Mouse (Mus musculus) CH12.LX (cell line): ENCODE data around the gene BC005624. TPM values are rescaled to one million over a fixed set of nuclear protein-coding genes. Genes with fewer than 3 reads are reported as not detected.

Experiments
- DNase-seq: peaks from one replicate; pipeline ENCODE4 v3.0.0-alpha.2; 2013; ENCODE audit errors: extremely low read depth
- H3K27ac ChIP-seq: 2 replicates; pipeline ENCODE4 v1.5.1; 2012; ENCODE audit warnings: low read depth, mild to moderate bottlenecking, control low read depth, moderate library complexity; ENCODE audit not compliant: insufficient read depth
- H3K27me3 ChIP-seq: replicated peaks from 2 replicates; pipeline ENCODE3; 2012; ENCODE audit warnings: inconsistent platforms
- H3K36me3 ChIP-seq, 2 experiments: replicated peaks in 1 of 2; 2 replicates each; pipeline versions ENCODE3 to v1.6.1; 2012; ENCODE audit warnings: inconsistent platforms in 1 of 2, low read length in 1 of 2, mild to moderate bottlenecking in 1 of 2, mixed read lengths in 1 of 2, moderate library complexity in 1 of 2; ENCODE audit not compliant: control insufficient read depth in 1 of 2, insufficient read depth in 1 of 2
- H3K4me1 ChIP-seq, 2 experiments: 2 replicates each; pipeline ENCODE4 v1.6.1; 2012; ENCODE audit warnings: inconsistent platforms in 1 of 2, moderate library complexity in 1 of 2; ENCODE audit not compliant: insufficient read depth in 2 of 2, control insufficient read depth in 1 of 2
- H3K4me2 ChIP-seq: 2 replicates; pipeline ENCODE4 v1.6.1; 2012; ENCODE audit warnings: low read depth, mild to moderate bottlenecking, control low read depth; ENCODE audit not compliant: poor library complexity, insufficient read depth, severe bottlenecking
- H3K4me3 ChIP-seq, 3 experiments: fragments of 150-350 bp in 1 of 3; sonication (generic) in 1 of 3; replicated peaks in 1 of 3; 2 replicates each; pipeline versions ENCODE3 to v1.5.1; 2011 to 2012; ENCODE audit warnings: low read depth in 2 of 3, low read length in 2 of 3, mild to moderate bottlenecking in 2 of 3, moderate library complexity in 2 of 3, control low read depth in 1 of 3, improper control_type of control experiment in 1 of 3, inconsistent platforms in 1 of 3, mixed read lengths in 1 of 3; ENCODE audit not compliant: poor library complexity in 1 of 3
- H3K79me2 ChIP-seq: replicated peaks from 2 replicates; pipeline ENCODE4 v1.6.1; 2012; ENCODE audit warnings: mild to moderate bottlenecking, moderate library complexity; ENCODE audit not compliant: control insufficient read depth, poor library complexity, insufficient read depth, severe bottlenecking; ENCODE audit errors: extremely low read depth
- H3K9ac ChIP-seq: 2 replicates; pipeline ENCODE4 v1.6.1; 2012; ENCODE audit warnings: low read depth, mild to moderate bottlenecking, control low read depth, moderate library complexity; ENCODE audit not compliant: insufficient read depth
- H3K9me3 ChIP-seq: replicated peaks from 2 replicates; pipeline ENCODE3; 2012; ENCODE audit warnings: low read length, inconsistent platforms, mixed read lengths
- BHLHE40 ChIP-seq: IDR thresholded peaks from 2 replicates; pipeline ENCODE4 v1.6.1; 2011; ENCODE audit warnings: mild to moderate bottlenecking, low read depth, low read length, improper control_type of control experiment
- CHD1 ChIP-seq: IDR thresholded peaks from 2 replicates; pipeline ENCODE4 v1.6.1; 2012; ENCODE audit warnings: low read depth, low read length, improper control_type of control experiment, inconsistent platforms
- CTCF ChIP-seq, 2 experiments: IDR thresholded peaks in 1 of 2; conservative IDR thresholded peaks in 1 of 2; 2 replicates each; pipeline ENCODE4 v1.5.1; 2011 to 2012; ENCODE audit warnings: low read depth in 2 of 2, low read length in 2 of 2, improper control_type of control experiment in 1 of 2, inconsistent platforms in 1 of 2, mild to moderate bottlenecking in 1 of 2, moderate library complexity in 1 of 2
- E2F4 ChIP-seq: IDR thresholded peaks from 2 replicates; pipeline ENCODE4 v1.6.1; 2011; ENCODE audit warnings: low read depth, low read length, improper control_type of control experiment; ENCODE audit not compliant: insufficient replicate concordance
- ETS1 ChIP-seq: conservative IDR thresholded peaks from 2 replicates; pipeline ENCODE4 v1.6.1; 2012; ENCODE audit warnings: low read depth, mild to moderate bottlenecking, inconsistent platforms, low read length, improper control_type of control experiment, moderate library complexity
- GABPA ChIP-seq: IDR thresholded peaks from 2 replicates; pipeline ENCODE4 v1.6.1; 2012; ENCODE audit warnings: low read depth, low read length, improper control_type of control experiment, inconsistent platforms; ENCODE audit not compliant: insufficient replicate concordance
- HCFC1 ChIP-seq: IDR thresholded peaks from 2 replicates; pipeline ENCODE4 v1.6.1; 2012; ENCODE audit warnings: low read depth, mild to moderate bottlenecking, inconsistent platforms, low read length, improper control_type of control experiment
- IRF4 ChIP-seq: IDR thresholded peaks from 2 replicates; pipeline ENCODE4 v1.6.1; 2014; ENCODE audit warnings: low read depth, mild to moderate bottlenecking, inconsistent platforms, low read length, improper control_type of control experiment
- JUN ChIP-seq: IDR thresholded peaks from 2 replicates; pipeline ENCODE4 v1.6.1; 2011; ENCODE audit warnings: low read depth, mild to moderate bottlenecking, low read length, improper control_type of control experiment, moderate library complexity; ENCODE audit not compliant: insufficient read depth
- JUND ChIP-seq: conservative IDR thresholded peaks from 2 replicates; pipeline ENCODE4 v1.6.1; 2011; ENCODE audit warnings: low read depth, low read length, improper control_type of control experiment
- KAT2A ChIP-seq: IDR thresholded peaks from 2 replicates; pipeline ENCODE4 v1.6.1; 2012; ENCODE audit warnings: low read length, improper control_type of control experiment, inconsistent platforms; ENCODE audit not compliant: insufficient replicate concordance
- MAX ChIP-seq: IDR thresholded peaks from 2 replicates; pipeline ENCODE4 v1.6.1; 2011; ENCODE audit warnings: low read length, improper control_type of control experiment
- MAZ ChIP-seq: IDR thresholded peaks from 2 replicates; pipeline ENCODE4 v1.6.1; 2012; ENCODE audit warnings: low read depth, mild to moderate bottlenecking, inconsistent platforms, low read length, improper control_type of control experiment, moderate library complexity
- MXI1 ChIP-seq: IDR thresholded peaks from 2 replicates; pipeline ENCODE4 v1.6.1; 2011; ENCODE audit warnings: mild to moderate bottlenecking, low read depth, low read length, improper control_type of control experiment
- NRF1 ChIP-seq: IDR thresholded peaks from 2 replicates; pipeline ENCODE4 v1.6.1; 2014; ENCODE audit warnings: low read depth, mild to moderate bottlenecking, inconsistent platforms, low read length, improper control_type of control experiment, moderate library complexity
- PAX5 ChIP-seq: IDR thresholded peaks from 2 replicates; pipeline ENCODE4 v1.6.1; 2012; ENCODE audit warnings: low read length, inconsistent platforms, mixed read lengths
- RAD21 ChIP-seq: IDR thresholded peaks from 2 replicates; pipeline ENCODE4 v1.6.1; 2011; ENCODE audit warnings: low read depth, mild to moderate bottlenecking, low read length, improper control_type of control experiment, moderate library complexity
- RCOR1 ChIP-seq: conservative IDR thresholded peaks from 2 replicates; pipeline ENCODE4 v1.6.1; 2012; ENCODE audit warnings: low read depth, mild to moderate bottlenecking, inconsistent platforms, low read length, improper control_type of control experiment
- SIN3A ChIP-seq: IDR thresholded peaks from 2 replicates; pipeline ENCODE4 v1.6.1; 2012; ENCODE audit warnings: low read length, improper control_type of control experiment, inconsistent platforms
- SMC3 ChIP-seq: IDR thresholded peaks from 2 replicates; pipeline ENCODE4 v1.6.1; 2011; ENCODE audit warnings: low read depth, low read length, improper control_type of control experiment
- TCF12 ChIP-seq: IDR thresholded peaks from 2 replicates; pipeline ENCODE4 v1.6.1; 2014; ENCODE audit warnings: low read depth, mild to moderate bottlenecking, inconsistent platforms, low read length, improper control_type of control experiment
- USF1 ChIP-seq: IDR thresholded peaks from 2 replicates; pipeline ENCODE4 v1.6.1; 2014; ENCODE audit warnings: low read depth, mild to moderate bottlenecking, inconsistent platforms, low read length, improper control_type of control experiment
- ZMIZ1 ChIP-seq: IDR thresholded peaks from 2 replicates; pipeline ENCODE4 v1.6.1; 2012; ENCODE audit warnings: low read depth, mild to moderate bottlenecking, inconsistent platforms, low read length, improper control_type of control experiment
- dilution Hi-C: fragments of 300-500 bp; cut with MboI; formaldehyde crosslinking; loops from 2 replicates; pipeline ENCODE4 v1.14.3; 2020; ENCODE audit warnings: low sequenced_read_pairs; ENCODE audit not compliant: extremely low pct_unique_long_range_greater_than_20kb, extremely low pct_ligation_motif_present
- in situ Hi-C: fragments of 300-500 bp; cut with MboI; formaldehyde crosslinking; loops from 3 replicates; pipeline ENCODE4 v1.14.3; 2019; ENCODE audit warnings: low sequenced_read_pairs, low pct_ligation_motif_present, low pct_unique_long_range_greater_than_20kb, mixed read lengths
- polyA plus RNA-seq: library from polyadenylated mRNA; unstranded; fragments of >175 nt; gene quantifications from 2 replicates; pipeline ENCODE4 v1.2.1, GENCODE M21; 2012; ENCODE audit warnings: low read depth; ENCODE audit not compliant: insufficient read length
- total RNA-seq, 2 experiments: library from RNA; depleted of rRNA; stranded (reverse); fragments of 300-350 nt in 1 of 2; fragments of >200 nt in 1 of 2; gene quantifications; 2 replicates each; pipeline ENCODE4 v1.2.3; 2012 to 2014

The BC005624 gene
- total and polyA plus RNA-seq, 3 experiments = 40.5 to 68.1 (median 43.2) TPM

GRCm38 (mm10) chr2:30929483-30930045 is 52.4 kb downstream of the BC005624 start, which contains the start of gene Ptges:
TSS of gene Ptges (minus strand) at chr2:30929863.
- H3K27ac ChIP-seq = peak within 1 kb of the TSS; percentile 52
- TF ChIP-seq SIN3A (no peak; the same call in 1 of the 2 replicates), MXI1 (peak; percentile 18; the same call in 1 of the 2 replicates), MAX (0 out of 2 replicates have a peak, but pooled peaks have one; percentile 15), KAT2A (no peak), E2F4 (no peak), RAD21 (no peak; the same call in none of the 2 replicates), CTCF (conservative IDR thresholded peaks at IDR 0.05 in 1 of 2, IDR thresholded peaks at IDR 0.05 in 1 of 2; ENCODE audit: low read depth in 2 of 2, low read length in 2 of 2) (peak in 1 of 2 experiments; percentile 66; a peak in 3 of 4 replicates), SMC3 (peak; percentile 19; the same call in 1 of the 2 replicates), TCF12 (0 out of 2 replicates have a peak, but pooled peaks have one; percentile 8), ZMIZ1 (no peak), BHLHE40 (0 out of 2 replicates have a peak, but pooled peaks have one; percentile 2), NRF1 (peak; percentile 66), HCFC1 (no peak), IRF4 (no peak), USF1 (no peak), RCOR1 (no peak; the same call in 1 of the 2 replicates), ETS1 (peak; percentile 34; the same call in 1 of the 2 replicates), PAX5 (no peak), GABPA (no peak), JUN (peak; percentile 40; the same call in 1 of the 2 replicates), CHD1 (peak; percentile 84), MAZ (peak; percentile 76), JUND (peak; percentile 16; the same call in 1 of the 2 replicates)

More at GRCm38 (mm10) chr2:30929483-30930045, 52.4 kb downstream of the BC005624 start, which contains the start of gene Ptges:
- Histone ChIP-seq H3K4me1 (peaks cover 26 to 41% of the 10 kb centered on the region in 2 experiments), H3K9ac (peak within 1 kb of the TSS; percentile 68), H3K79me2 (no peaks in the 10 kb centered on the region), H3K9me3 (peaks cover 2% of the 10 kb centered on the region), H3K27me3 (no peaks in the 10 kb centered on the region), H3K4me2 (peak within 1 kb of the TSS; percentile 87), H3K36me3 (peaks cover 0 to 3% of the 10 kb centered on the region in 2 experiments), H3K4me3 (peak within 1 kb of the TSS; percentile 48 to 61 (median 61))
- dilution Hi-C loops (no loop called here), in situ Hi-C loops (loop anchor here (5.0 to 10.0 kb wide), 3 partner anchors 37 to 495 kb away; no protein-coding TSS in a partner anchor)
- DNase-seq = peak; percentile 50
